Mouse (Mus musculus): Measurements from ENCODE around the gene 4833423E24Rik. TPM values are rescaled to one million over a fixed set of nuclear protein-coding genes. Genes with fewer than 3 reads are reported as not detected.

The 4833423E24Rik gene
- not detected in 2 replicates for polyA plus RNA-seq (2016; fragmentation: Nextera tagmentation; extraction: Ambion mirVana)

- Histone ChIP-seq H3K4me3 (no peak within 1 kb of the TSS), H3K27me3 (replicated peaks) (no peaks in the 10 kb centered on the region), H3K4me2 (no peak within 1 kb of the TSS), H3K9me3 (replicated peaks) (no peaks in the 10 kb centered on the region), H3K9ac (no peak within 1 kb of the TSS), H3K27ac (no peak within 1 kb of the TSS), H3K36me3 (no peaks in the 10 kb centered on the region), H3K4me1 (no peaks in the 10 kb centered on the region)
- WGBS (ENCODE audit: insufficient replicate concordance) = 31% methylated on average over 4 of the region's 4 CpGs
- ATAC-seq = no peak
Measured at GRCm38 (mm10) chr2:85518879-85519278, at the start of gene 4833423E24Rik. 4833423E24Rik (minus strand) TSS chr2:85519024.

GRCm38 (mm10) chr2:85561187-85561586 is 42.4 kb upstream of the 4833423E24Rik start:
- WGBS (ENCODE audit: insufficient replicate concordance) = 23% methylated on average over 4 of the region's 4 CpGs
- Histone ChIP-seq H3K27me3 (replicated peaks) (no peaks in the 10 kb centered on the region), H3K9me3 (replicated peaks) (no peaks in the 10 kb centered on the region), H3K9ac (no peak overlapping the region), H3K4me1 (no peaks in the 10 kb centered on the region), H3K4me3 (no peak overlapping the region), H3K4me2 (no peak overlapping the region), H3K36me3 (no peaks in the 10 kb centered on the region), H3K27ac (no peak overlapping the region)
- no peak for ATAC-seq

GRCm38 (mm10) chr2:85560226-85560625 is 41.4 kb upstream of the 4833423E24Rik start:
- Histone ChIP-seq H3K27ac (no peak overlapping the region), H3K4me3 (no peak overlapping the region), H3K36me3 (no peaks in the 10 kb centered on the region), H3K4me1 (no peaks in the 10 kb centered on the region), H3K27me3 (replicated peaks) (no peaks in the 10 kb centered on the region), H3K9ac (no peak overlapping the region), H3K9me3 (replicated peaks) (no peaks in the 10 kb centered on the region), H3K4me2 (no peak overlapping the region)
- WGBS (ENCODE audit: insufficient replicate concordance) = 39% methylated on average over 4 of the region's 4 CpGs
- no peak for ATAC-seq

GRCm38 (mm10) chr2:85554806-85555205 is 36.0 kb upstream of the 4833423E24Rik start:
- Histone ChIP-seq H3K9me3 (replicated peaks) (no peaks in the 10 kb centered on the region), H3K4me3 (no peak overlapping the region), H3K36me3 (no peaks in the 10 kb centered on the region), H3K4me2 (no peak overlapping the region), H3K9ac (no peak overlapping the region), H3K27ac (no peak overlapping the region), H3K4me1 (no peaks in the 10 kb centered on the region), H3K27me3 (replicated peaks) (no peaks in the 10 kb centered on the region)
- no peak for ATAC-seq
- 44% methylated on average over 1 of the region's 1 CpGs for WGBS (ENCODE audit: insufficient replicate concordance)

GRCm38 (mm10) chr2:85533934-85534333 is 15.1 kb upstream of the 4833423E24Rik start:
- Histone ChIP-seq H3K4me2 (no peak overlapping the region), H3K27ac (no peak overlapping the region), H3K9ac (no peak overlapping the region), H3K4me1 (no peaks in the 10 kb centered on the region), H3K36me3 (no peaks in the 10 kb centered on the region), H3K4me3 (no peak overlapping the region), H3K9me3 (replicated peaks) (no peaks in the 10 kb centered on the region), H3K27me3 (replicated peaks) (no peaks in the 10 kb centered on the region)
- WGBS (ENCODE audit: insufficient replicate concordance) = 52% methylated on average over 1 of the region's 1 CpGs
- ATAC-seq = no peak

- no peak overlapping the region for H3K9ac ChIP-seq
- H3K36me3 ChIP-seq = no peaks in the 10 kb centered on the region
- H3K4me1 ChIP-seq = no peaks in the 10 kb centered on the region
- WGBS (ENCODE audit: insufficient replicate concordance) = 50% methylated on average over 2 of the region's 2 CpGs
- H3K27me3 ChIP-seq (replicated peaks) = no peaks in the 10 kb centered on the region
- ATAC-seq = no peak
- H3K9me3 ChIP-seq (replicated peaks) = no peaks in the 10 kb centered on the region
- no peak overlapping the region for H3K4me2 ChIP-seq
- no peak overlapping the region for H3K27ac ChIP-seq
- H3K4me3 ChIP-seq = no peak overlapping the region
Measured at GRCm38 (mm10) chr2:85532082-85532778, 13.4 kb upstream of the 4833423E24Rik start.

GRCm38 (mm10) chr2:85522859-85523489 is 4.2 kb upstream of the 4833423E24Rik start:
- no peak overlapping the region for H3K4me2 ChIP-seq
- H3K27me3 ChIP-seq (replicated peaks) = no peaks in the 10 kb centered on the region
- H3K9me3 ChIP-seq (replicated peaks) = no peaks in the 10 kb centered on the region
- H3K27ac ChIP-seq = no peak overlapping the region
- no peaks in the 10 kb centered on the region for H3K36me3 ChIP-seq
- WGBS (ENCODE audit: insufficient replicate concordance) = 76% methylated on average over 2 of the region's 2 CpGs
- ATAC-seq = no peak
- no peaks in the 10 kb centered on the region for H3K4me1 ChIP-seq
- H3K4me3 ChIP-seq = no peak overlapping the region
- no peak overlapping the region for H3K9ac ChIP-seq

- WGBS (ENCODE audit: insufficient replicate concordance) = 79% methylated on average over 10 of the region's 10 CpGs
Measured at GRCm38 (mm10) chr2:85518292-85518691, 532 bp downstream of the 4833423E24Rik start.

GRCm38 (mm10) chr2:85510376-85510775 is 8.4 kb downstream of the 4833423E24Rik start:
- H3K27ac ChIP-seq = no peak overlapping the region
- H3K4me3 ChIP-seq = no peak overlapping the region
- H3K27me3 ChIP-seq (replicated peaks) = no peaks in the 10 kb centered on the region
- no peak overlapping the region for H3K9ac ChIP-seq
- WGBS (ENCODE audit: insufficient replicate concordance) = 52% methylated on average over 3 of the region's 3 CpGs
- no peaks in the 10 kb centered on the region for H3K36me3 ChIP-seq
- H3K4me2 ChIP-seq = no peak overlapping the region
- ATAC-seq = no peak
- H3K9me3 ChIP-seq (replicated peaks) = no peaks in the 10 kb centered on the region
- H3K4me1 ChIP-seq = no peaks in the 10 kb centered on the region

More at GRCm38 (mm10) chr2:85518292-85518691, 532 bp downstream of the 4833423E24Rik start:
- Histone ChIP-seq H3K9me3 (replicated peaks) (no peaks in the 10 kb centered on the region), H3K4me1 (no peaks in the 10 kb centered on the region), H3K4me3 (no peak overlapping the region), H3K36me3 (no peaks in the 10 kb centered on the region), H3K9ac (no peak overlapping the region), H3K4me2 (no peak overlapping the region), H3K27me3 (replicated peaks) (no peaks in the 10 kb centered on the region), H3K27ac (no peak overlapping the region)
- ATAC-seq = no peak

GRCm38 (mm10) chr2:85490396-85490795 is 28.4 kb downstream of the 4833423E24Rik start:
- Histone ChIP-seq H3K9me3 (replicated peaks) (no peaks in the 10 kb centered on the region), H3K4me1 (no peaks in the 10 kb centered on the region), H3K36me3 (no peaks in the 10 kb centered on the region), H3K9ac (no peak overlapping the region), H3K4me2 (no peak overlapping the region), H3K27me3 (replicated peaks) (no peaks in the 10 kb centered on the region), H3K27ac (no peak overlapping the region), H3K4me3 (no peak overlapping the region)
- 53% methylated on average over 5 of the region's 5 CpGs for WGBS (ENCODE audit: insufficient replicate concordance)
- ATAC-seq = no peak

GRCm38 (mm10) chr2:85466801-85467325 is 52.0 kb downstream of the 4833423E24Rik start:
- H3K27ac ChIP-seq = no peak overlapping the region
- H3K4me1 ChIP-seq = no peaks in the 10 kb centered on the region
- no peak for ATAC-seq
- H3K4me3 ChIP-seq = no peak overlapping the region
- H3K4me2 ChIP-seq = no peak overlapping the region
- H3K36me3 ChIP-seq = no peaks in the 10 kb centered on the region
- H3K27me3 ChIP-seq (replicated peaks) = no peaks in the 10 kb centered on the region
- WGBS (ENCODE audit: insufficient replicate concordance) = 40% methylated on average over 3 of the region's 3 CpGs
- no peak overlapping the region for H3K9ac ChIP-seq
- peaks cover 3% of the 10 kb centered on the region; the same call in 1 of the 2 replicates for H3K9me3 ChIP-seq (replicated peaks)

- Histone ChIP-seq H3K27ac (no peak within 1 kb of the TSS), H3K9ac (no peak within 1 kb of the TSS), H3K9me3 (replicated peaks) (no peaks in the 10 kb centered on the region), H3K4me2 (no peak within 1 kb of the TSS), H3K36me3 (no peaks in the 10 kb centered on the region), H3K4me3 (no peak within 1 kb of the TSS), H3K4me1 (no peaks in the 10 kb centered on the region), H3K27me3 (replicated peaks) (no peaks in the 10 kb centered on the region)
- 18% methylated on average over 1 of the region's 1 CpGs for WGBS (ENCODE audit: insufficient replicate concordance)
- ATAC-seq = no peak
Measured at GRCm38 (mm10) chr2:85443539-85443938, 75.3 kb downstream of the 4833423E24Rik start, which contains the start of gene Olfr995. Olfr995 (minus strand) TSS chr2:85443639.
